Mouse (Mus musculus) myocyte (in vitro differentiated cells): ENCODE measurements at regions not wholly inside any gene's neighbourhood (a gene's known extent, or its start where the extent isn't known, plus 50 kb on each side); places are given as distances from the start of the nearest gene placed in this dataset.

Experiments
- E2F4 ChIP-seq: IDR thresholded peaks from one replicate; pipeline ENCODE4 v1.6.1; 2011; ENCODE audit warnings: mild to moderate bottlenecking, control low read depth, moderate library complexity; ENCODE audit not compliant: insufficient read depth
- MAX ChIP-seq: IDR thresholded peaks from one replicate; pipeline ENCODE4 v1.6.1; 2011; ENCODE audit warnings: low read depth, mild to moderate bottlenecking, control low read depth
- POLR2A ChIP-seq: IDR thresholded peaks from one replicate; pipeline ENCODE4 v1.6.1; 2011; ENCODE audit warnings: low read depth, mild to moderate bottlenecking, control low read depth, moderate library complexity; ENCODE audit not compliant: insufficient read length
- POLR2AphosphoS2 ChIP-seq: IDR thresholded peaks from one replicate; pipeline ENCODE4 v1.6.1; 2011; ENCODE audit warnings: low read depth, control low read depth; ENCODE audit not compliant: insufficient read length
- REST ChIP-seq: IDR thresholded peaks from one replicate; pipeline ENCODE4 v1.6.1; 2011; ENCODE audit warnings: mild to moderate bottlenecking, control low read depth, moderate library complexity; ENCODE audit not compliant: insufficient read depth, insufficient read length
- TCF12 ChIP-seq: IDR thresholded peaks from one replicate; pipeline ENCODE4 v1.6.1; 2011; ENCODE audit warnings: mild to moderate bottlenecking, control low read depth; ENCODE audit not compliant: poor library complexity, insufficient read depth, severe bottlenecking
- USF1 ChIP-seq: IDR thresholded peaks from one replicate; pipeline ENCODE4 v1.6.1; 2011; ENCODE audit warnings: low read depth, mild to moderate bottlenecking, control low read depth, moderate library complexity

DNA sequence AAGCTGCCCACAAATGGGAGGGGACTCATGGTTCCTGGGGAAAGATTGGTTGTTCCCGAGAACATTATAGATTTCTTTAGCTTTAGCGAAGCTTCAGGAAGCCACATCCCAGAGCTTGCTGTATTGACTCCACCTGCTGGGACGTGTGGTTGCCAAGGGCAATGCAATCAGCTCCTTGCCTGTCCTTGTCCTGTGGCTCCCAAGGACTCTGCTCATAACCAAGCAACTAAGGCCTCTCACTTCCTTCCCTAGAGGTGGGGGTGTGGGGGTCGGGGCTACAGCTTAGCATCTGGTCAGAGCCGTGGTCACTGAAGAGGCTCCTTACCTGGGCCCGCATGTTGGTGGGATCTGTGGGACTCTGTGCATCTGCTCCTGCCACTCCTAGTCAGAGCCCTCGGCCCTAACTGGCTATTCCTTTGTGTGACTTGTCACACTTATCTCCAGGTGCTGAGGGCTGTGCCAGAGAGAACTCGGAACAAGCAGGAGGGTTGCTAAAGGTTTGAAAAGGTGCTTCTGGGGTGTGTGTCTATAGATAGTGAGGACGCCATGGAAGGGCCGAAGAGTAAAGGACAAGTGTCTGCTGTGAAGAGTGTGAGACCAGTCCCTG is 270.9 kb upstream of the N4bp1 start:
- no peak for TF ChIP-seq USF1
- TF ChIP-seq POLR2AphosphoS2, result no peak
- no peak for TF ChIP-seq POLR2A
- TF ChIP-seq E2F4, result no peak
- no peak for TF ChIP-seq TCF12
- TF ChIP-seq MAX, result no peak
- TF ChIP-seq REST, result no peak
